Mouse (Mus musculus): ENCODE measurements at regions not wholly inside any gene's neighbourhood (a gene's known extent, or its start where the extent isn't known, plus 50 kb on each side); places are given as distances from the start of the nearest gene placed in this dataset.
A peak's percentile ranks its signal among the peaks of the same experiment; 100 is the strongest.

- H3K36me3 ChIP-seq = no peaks in the 10 kb centered on the region
- no peak overlapping the region for H3K27ac ChIP-seq
- ATAC-seq (ENCODE audit: insufficient read depth, low FRiP score, low read depth) = no peak
- H3K4me1 ChIP-seq = no peaks in the 10 kb centered on the region
- no peak overlapping the region for H3K9ac ChIP-seq
- H3K27me3 ChIP-seq (replicated peaks) = no peaks in the 10 kb centered on the region
- H3K4me2 ChIP-seq = no peak overlapping the region
- no peak overlapping the region for H3K4me3 ChIP-seq (replicated peaks)
- 93% methylated on average over 1 of the region's 1 CpGs for WGBS
- H3K9me3 ChIP-seq = no peaks in the 10 kb centered on the region
Observed at GRCm38 (mm10) chr5:95864252-95864651, 88.5 kb downstream of the E330014E10Rik start.

- no peak for ATAC-seq (ENCODE audit: insufficient read depth, low FRiP score, low read depth)
- Histone ChIP-seq H3K9me3 (no peaks in the 10 kb centered on the region), H3K4me3 (replicated peaks) (no peak overlapping the region), H3K4me2 (no peak overlapping the region), H3K9ac (no peak overlapping the region), H3K27me3 (replicated peaks) (no peaks in the 10 kb centered on the region), H3K4me1 (no peaks in the 10 kb centered on the region), H3K36me3 (no peaks in the 10 kb centered on the region), H3K27ac (no peak overlapping the region)
- 73% methylated on average over 3 of the region's 3 CpGs for whole genome bisulfite sequencing
Observed at GRCm38 (mm10) chr5:95864725-95865492, 89.1 kb downstream of the E330014E10Rik start.

DNA sequence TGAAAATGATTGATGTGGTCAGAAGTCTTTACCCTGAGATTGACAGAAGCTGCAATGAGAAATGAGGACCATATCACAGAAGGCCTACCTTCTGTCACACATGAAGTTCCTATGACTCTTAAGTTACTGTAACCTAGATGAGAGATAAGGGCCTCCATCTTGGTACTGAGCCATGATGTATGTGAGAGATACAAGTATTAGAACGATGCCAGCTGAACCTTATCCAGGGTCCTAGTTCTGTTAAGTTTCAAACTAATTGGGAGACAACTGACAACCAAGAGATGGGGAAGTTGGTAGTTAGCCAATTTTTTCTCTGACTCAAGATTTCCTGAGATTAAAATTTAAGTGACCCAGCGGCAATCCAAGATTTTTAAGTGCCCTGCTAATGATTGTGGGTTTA, 89.7 kb downstream of the E330014E10Rik start:
- no peaks in the 10 kb centered on the region for H3K9me3 ChIP-seq
- 60% methylated on average over 2 of the region's 2 CpGs for WGBS
- H3K36me3 ChIP-seq = no peaks in the 10 kb centered on the region
- ATAC-seq (ENCODE audit: insufficient read depth, low FRiP score, low read depth) = no peak
- H3K9ac ChIP-seq = no peak overlapping the region
- H3K4me3 ChIP-seq (replicated peaks) = no peak overlapping the region
- no peaks in the 10 kb centered on the region for H3K4me1 ChIP-seq
- H3K27me3 ChIP-seq (replicated peaks) = no peaks in the 10 kb centered on the region
- no peak overlapping the region for H3K4me2 ChIP-seq
- H3K27ac ChIP-seq = no peak overlapping the region

DNA sequence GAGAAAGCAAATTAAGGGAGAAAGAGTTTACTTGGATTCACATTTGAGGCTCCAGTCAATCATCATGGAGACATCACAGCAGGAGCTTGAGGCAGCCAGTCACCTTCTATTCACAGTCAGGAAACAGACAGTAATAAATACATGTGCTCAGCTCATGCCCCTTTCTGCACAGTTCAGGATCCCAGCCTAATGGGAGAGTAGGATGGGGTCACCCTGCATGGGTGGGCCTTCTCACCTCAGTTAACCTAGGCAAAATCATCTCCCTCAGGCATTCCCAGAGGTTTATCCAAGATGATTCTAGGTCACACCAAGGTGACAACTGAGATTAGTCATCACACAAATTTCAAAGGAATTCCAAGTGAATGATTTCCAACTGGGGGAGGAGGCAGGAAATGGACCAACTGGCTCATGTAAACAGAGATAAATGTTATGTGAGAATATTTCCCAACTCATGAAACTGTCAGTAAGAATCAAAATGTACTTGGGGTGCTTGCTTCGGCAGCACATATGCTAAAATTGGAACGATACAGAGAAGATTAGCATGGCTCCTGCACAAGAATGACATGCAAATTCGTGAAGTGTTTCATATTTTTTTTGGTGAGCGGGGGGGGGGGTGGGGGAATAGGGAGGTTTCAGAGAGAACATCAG, 89.8 kb upstream of the Cxcl13 start:
- 46% methylated on average over 4 of the region's 4 CpGs for WGBS
- Histone ChIP-seq H3K27ac (no peak overlapping the region), H3K4me3 (replicated peaks) (no peak overlapping the region), H3K4me2 (no peak overlapping the region), H3K9ac (no peak overlapping the region), H3K4me1 (no peaks in the 10 kb centered on the region), H3K9me3 (no peaks in the 10 kb centered on the region), H3K27me3 (replicated peaks) (no peaks in the 10 kb centered on the region), H3K36me3 (no peaks in the 10 kb centered on the region)
- ATAC-seq (ENCODE audit: insufficient read depth, low FRiP score, low read depth) = no peak

GRCm38 (mm10) chr5:95870336-95870845, 86.4 kb upstream of the Cxcl13 start:
- ATAC-seq (ENCODE audit: insufficient read depth, low FRiP score, low read depth) = no peak
- Histone ChIP-seq H3K9me3 (no peaks in the 10 kb centered on the region), H3K4me3 (replicated peaks) (no peak overlapping the region), H3K4me2 (no peak overlapping the region), H3K9ac (no peak overlapping the region), H3K36me3 (no peaks in the 10 kb centered on the region), H3K27ac (no peak overlapping the region), H3K4me1 (no peaks in the 10 kb centered on the region), H3K27me3 (replicated peaks) (no peaks in the 10 kb centered on the region)
- 46% methylated on average over 3 of the region's 3 CpGs for WGBS

DNA sequence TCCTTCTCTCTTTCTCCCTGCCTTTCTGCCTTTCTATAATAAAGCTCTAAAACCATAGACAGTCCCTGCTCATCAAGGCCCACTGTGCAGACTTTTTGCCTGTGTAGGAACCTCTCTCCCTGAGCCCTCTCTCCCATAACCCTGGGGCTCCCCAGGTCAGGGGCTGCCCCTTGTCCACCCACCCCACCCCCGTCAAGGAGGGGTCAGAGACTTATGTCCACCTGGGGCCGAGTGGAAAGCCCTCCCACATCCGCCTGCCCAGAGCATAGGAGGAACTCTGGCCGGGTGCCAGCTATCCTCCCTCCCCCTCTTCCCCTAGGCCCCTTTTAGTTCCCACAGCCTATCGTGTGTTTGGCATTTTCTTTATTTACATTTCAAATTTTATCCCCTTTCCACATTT, 81.8 kb upstream of the Cxcl13 start:
- no peaks in the 10 kb centered on the region for H3K27me3 ChIP-seq (replicated peaks)
- H3K36me3 ChIP-seq = no peaks in the 10 kb centered on the region
- no peak for ATAC-seq (ENCODE audit: insufficient read depth, low FRiP score, low read depth)
- no peak overlapping the region for H3K4me3 ChIP-seq (replicated peaks)
- H3K9me3 ChIP-seq = no peaks in the 10 kb centered on the region
- H3K27ac ChIP-seq = no peak overlapping the region
- H3K4me1 ChIP-seq = no peaks in the 10 kb centered on the region
- no peak overlapping the region for H3K4me2 ChIP-seq
- WGBS = 37% methylated on average over 5 of the region's 5 CpGs
- no peak overlapping the region for H3K9ac ChIP-seq

DNA sequence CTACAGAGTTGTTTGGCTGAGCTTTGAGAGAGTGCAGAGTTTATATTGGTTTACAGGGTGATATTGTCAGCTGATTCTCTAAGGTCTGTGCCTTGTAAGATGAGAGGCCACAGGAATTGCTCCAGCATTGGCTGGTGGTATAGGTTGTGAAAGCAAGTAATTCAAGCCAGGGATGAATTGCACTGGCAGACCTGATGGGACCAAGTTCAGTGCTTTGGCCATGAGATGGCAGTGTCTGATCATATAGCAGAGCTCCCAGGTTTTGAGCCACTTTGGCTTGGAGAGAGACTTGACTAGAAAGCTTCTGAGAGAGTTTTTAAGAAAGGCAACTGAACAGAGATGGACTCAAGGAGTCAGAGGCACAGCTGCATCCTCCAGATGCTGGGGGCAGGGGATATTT, 75.8 kb upstream of the Cxcl13 start:
- no peaks in the 10 kb centered on the region for H3K36me3 ChIP-seq
- no peaks in the 10 kb centered on the region for H3K27me3 ChIP-seq (replicated peaks)
- H3K4me3 ChIP-seq (replicated peaks) = no peak overlapping the region
- no peak overlapping the region for H3K27ac ChIP-seq
- peak; percentile 35; the same call in 1 of the 2 replicates for ATAC-seq (ENCODE audit: insufficient read depth, low FRiP score, low read depth)
- H3K4me1 ChIP-seq = no peaks in the 10 kb centered on the region
- H3K4me2 ChIP-seq = no peak overlapping the region
- H3K9me3 ChIP-seq = no peaks in the 10 kb centered on the region
- H3K9ac ChIP-seq = no peak overlapping the region

Data from stomach, embryonic 15.5 days (tissue).